Mouse (Mus musculus) midbrain, embryonic 12.5 days (tissue): Measurements from ENCODE around the gene Ctss. TPM values are rescaled to one million over a fixed set of nuclear protein-coding genes. Genes with fewer than 3 reads are reported as not detected.

Source experiments
- ATAC-seq: fragments of 200-750 bp; cut with Nextera tagmentation; 2 replicates; pipeline ENCODE4 v1.8.0; 2017; ENCODE audit warnings: low read depth, moderate TSS enrichment, moderate library complexity; ENCODE audit not compliant: low FRiP score
- H3K27ac ChIP-seq: fragments of 300-500 bp; sonication (generic); replicated peaks from 2 replicates; pipeline ENCODE4 v1.5.1; 2016; ENCODE audit warnings: mild to moderate bottlenecking
- H3K27me3 ChIP-seq: fragments of 300-500 bp; sonication (generic); 2 replicates; pipeline ENCODE4 v1.6.1; 2016; ENCODE audit warnings: mild to moderate bottlenecking
- H3K36me3 ChIP-seq: fragments of 300-500 bp; sonication (generic); 2 replicates; pipeline ENCODE4 v1.6.1; 2016
- H3K4me1 ChIP-seq: fragments of 300-500 bp; sonication (generic); 2 replicates; pipeline ENCODE4 v1.6.1; 2016
- H3K4me2 ChIP-seq: fragments of 300-500 bp; sonication (generic); replicated peaks from 2 replicates; pipeline ENCODE4 v1.6.1; 2016; ENCODE audit warnings: mild to moderate bottlenecking, moderate library complexity
- H3K4me3 ChIP-seq: fragments of 300-500 bp; sonication (generic); 2 replicates; pipeline ENCODE4 v1.5.1; 2016; ENCODE audit warnings: mild to moderate bottlenecking
- H3K9ac ChIP-seq: fragments of 300-500 bp; sonication (generic); replicated peaks from 2 replicates; pipeline ENCODE4 v1.6.1; 2016; ENCODE audit warnings: mild to moderate bottlenecking, moderate library complexity
- H3K9me3 ChIP-seq: fragments of 300-500 bp; sonication (generic); 2 replicates; pipeline ENCODE4 v1.6.1; 2016; ENCODE audit warnings: mild to moderate bottlenecking
- WGBS: fragments of 180-500 bp; shearing (Covaris S2); methylation state at CpG from one replicate; pipeline ENCODE4 v1.1.7; 2016; 5-methylcytosine and 5-hydroxymethylcytosine counted together
- polyA plus RNA-seq: library from polyadenylated mRNA; unstranded; fragments of >200 nt; fragmentation: Nextera tagmentation; extraction: Ambion mirVana; gene quantifications from 2 replicates; pipeline ENCODE4 v1.2.1, GENCODE M21; 2016

Gene Ctss
- 10.0 and 10.1 TPM in 2 replicates for polyA plus RNA-seq

DNA sequence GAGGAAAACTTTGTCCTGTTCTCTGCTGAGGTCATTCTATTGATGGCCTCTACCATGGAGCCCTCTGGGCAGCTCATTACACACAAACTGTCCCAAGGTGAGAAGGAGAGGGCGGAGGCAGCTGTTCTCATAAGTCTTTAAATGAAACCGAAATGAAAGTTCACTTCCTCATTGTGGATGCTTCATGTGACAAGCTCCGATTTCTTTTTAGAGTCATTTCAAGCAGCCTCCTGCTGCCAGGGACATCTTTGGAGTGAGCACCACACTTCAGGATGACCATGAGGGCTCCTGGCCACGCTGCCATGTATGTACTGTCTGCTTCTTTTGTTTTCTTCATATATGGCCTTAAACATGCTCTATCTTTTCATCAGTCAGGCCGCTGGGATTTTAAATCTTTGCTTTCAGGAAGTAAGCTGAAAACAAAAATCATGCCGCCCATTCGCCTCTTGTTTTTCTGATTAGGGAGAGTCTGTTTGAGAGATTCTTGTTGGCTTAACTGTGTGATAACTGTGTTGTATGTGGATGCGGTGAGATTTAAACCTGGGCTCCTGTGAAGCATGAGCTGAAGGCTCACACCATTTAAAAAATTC lies at the start of gene Ctss:
Gene Ctss (plus strand): TSS at position 165 of the 590 bp plus-strand sequence.
- no peak for ATAC-seq
- H3K4me3 ChIP-seq, result no peak within 1 kb of the TSS
- H3K4me2 ChIP-seq, result no peak within 1 kb of the TSS
- H3K27me3 ChIP-seq, result no peaks in the 10 kb centered on the region
- no peaks in the 10 kb centered on the region for H3K4me1 ChIP-seq
- no peak within 1 kb of the TSS for H3K9ac ChIP-seq
- no peaks in the 10 kb centered on the region for H3K9me3 ChIP-seq
- no peaks in the 10 kb centered on the region for H3K36me3 ChIP-seq
- WGBS, result 91% methylated on average over 8 of the region's 8 CpGs
- H3K27ac ChIP-seq, result no peak within 1 kb of the TSS

DNA sequence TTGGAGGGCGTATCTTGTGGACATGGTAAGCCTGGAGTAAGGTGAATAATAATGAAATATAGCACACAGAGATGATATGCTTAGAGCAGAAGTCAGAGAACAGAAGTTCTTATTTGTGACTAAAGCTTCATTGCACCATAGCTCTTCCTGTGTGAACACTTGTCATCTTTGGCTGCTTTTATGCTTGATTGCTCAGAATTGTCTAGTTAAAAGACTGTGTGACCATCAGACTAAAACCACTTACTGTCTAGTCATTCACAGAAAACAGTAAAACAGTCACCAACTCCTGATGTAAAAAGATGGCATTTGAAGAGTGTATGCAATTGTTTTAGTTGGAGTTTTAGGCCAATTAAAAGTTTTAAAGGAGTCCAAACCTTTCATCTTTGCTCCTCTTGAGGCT lies 47.6 kb upstream of the Ctss start:
- Histone ChIP-seq H3K9ac (no peak overlapping the region), H3K36me3 (peaks cover 61% of the 10 kb centered on the region)
- ATAC-seq, result no peak

GRCm38 (mm10) chr3:95486421-95486820 lies 40.2 kb upstream of the Ctss start:
- 88% methylated on average over 2 of the region's 2 CpGs for WGBS
- Histone ChIP-seq H3K27ac (no peak overlapping the region), H3K4me3 (no peak overlapping the region), H3K4me1 (no peaks in the 10 kb centered on the region), H3K9me3 (no peaks in the 10 kb centered on the region), H3K9ac (no peak overlapping the region), H3K36me3 (peaks cover 64% of the 10 kb centered on the region), H3K4me2 (no peak overlapping the region), H3K27me3 (no peaks in the 10 kb centered on the region)
- no peak for ATAC-seq

More for the DNA sequence above, 47.6 kb upstream of the Ctss start:
- no peaks in the 10 kb centered on the region for H3K27me3 ChIP-seq
- no peak overlapping the region for H3K27ac ChIP-seq
- H3K4me2 ChIP-seq, result no peak overlapping the region
- no peak overlapping the region for H3K4me3 ChIP-seq
- 94% methylated on average over 1 of the region's 1 CpGs for WGBS
- no peaks in the 10 kb centered on the region for H3K9me3 ChIP-seq
- no peaks in the 10 kb centered on the region for H3K4me1 ChIP-seq

GRCm38 (mm10) chr3:95488679-95489078 lies 37.9 kb upstream of the Ctss start:
- no peaks in the 10 kb centered on the region for H3K9me3 ChIP-seq
- H3K9ac ChIP-seq, result no peak overlapping the region
- H3K36me3 ChIP-seq, result peaks cover 63% of the 10 kb centered on the region
- no peak overlapping the region for H3K4me3 ChIP-seq
- no peaks in the 10 kb centered on the region for H3K4me1 ChIP-seq
- H3K27me3 ChIP-seq, result no peaks in the 10 kb centered on the region
- H3K4me2 ChIP-seq, result no peak overlapping the region
- H3K27ac ChIP-seq, result no peak overlapping the region
- no peak for ATAC-seq
- 93% methylated on average over 3 of the region's 3 CpGs for WGBS

DNA sequence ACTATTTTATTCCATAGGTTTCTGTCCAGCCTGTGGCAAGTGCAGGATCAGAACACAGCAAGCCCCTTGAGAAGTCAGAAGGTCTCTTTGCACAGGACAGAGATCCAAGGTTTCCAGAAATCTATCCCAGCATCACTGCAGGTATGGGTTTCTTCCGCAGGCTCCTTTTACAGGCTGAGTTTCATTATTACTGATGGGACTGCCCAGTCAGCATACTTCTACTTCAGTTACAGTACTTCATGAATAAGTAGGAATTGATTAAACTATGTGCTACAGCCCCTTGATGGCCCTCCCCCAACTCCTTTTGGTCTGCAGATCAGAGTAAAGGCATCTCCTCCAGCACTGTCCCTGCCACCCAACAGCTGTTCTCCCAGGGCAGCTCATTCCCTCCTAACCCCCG lies 36.3 kb upstream of the Ctss start:
- no peak for ATAC-seq
- Histone ChIP-seq H3K4me1 (no peaks in the 10 kb centered on the region), H3K36me3 (peaks cover 74% of the 10 kb centered on the region), H3K9ac (no peak overlapping the region), H3K9me3 (no peaks in the 10 kb centered on the region), H3K27me3 (no peaks in the 10 kb centered on the region), H3K4me3 (no peak overlapping the region), H3K4me2 (no peak overlapping the region), H3K27ac (no peak overlapping the region)
- WGBS, result 95% methylated on average over 2 of the region's 2 CpGs

DNA sequence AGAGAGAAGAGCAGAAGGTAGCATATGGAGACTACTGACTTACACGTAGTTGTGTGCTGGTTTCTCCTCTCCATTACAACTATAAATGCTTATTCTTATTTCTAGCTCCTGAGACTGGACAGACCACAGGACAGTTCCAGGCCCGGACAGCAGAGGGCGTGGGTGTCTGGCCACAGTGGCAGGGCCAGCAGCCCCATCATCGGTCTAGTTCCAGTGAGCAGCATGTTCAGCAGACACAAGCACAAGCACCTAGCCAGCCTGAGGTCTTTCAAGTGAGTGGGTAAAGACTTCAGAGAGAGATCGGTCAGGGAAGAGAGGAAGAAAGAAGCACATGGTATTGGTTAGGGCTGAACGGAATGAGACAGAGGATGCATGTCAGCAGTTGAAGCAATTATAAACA lies 32.2 kb upstream of the Ctss start:
- no peak overlapping the region for H3K4me2 ChIP-seq
- H3K27ac ChIP-seq, result no peak overlapping the region
- no peaks in the 10 kb centered on the region for H3K9me3 ChIP-seq
- peaks cover 55% of the 10 kb centered on the region for H3K36me3 ChIP-seq
- ATAC-seq, result no peak
- H3K4me3 ChIP-seq, result no peak overlapping the region
- no peaks in the 10 kb centered on the region for H3K27me3 ChIP-seq
- 67% methylated on average over 6 of the region's 6 CpGs for WGBS
- no peaks in the 10 kb centered on the region for H3K4me1 ChIP-seq
- H3K9ac ChIP-seq, result no peak overlapping the region

GRCm38 (mm10) chr3:95498229-95498628 lies 28.4 kb upstream of the Ctss start:
- Histone ChIP-seq H3K4me1 (no peaks in the 10 kb centered on the region), H3K4me2 (no peak overlapping the region), H3K36me3 (peaks cover 35% of the 10 kb centered on the region), H3K27ac (no peak overlapping the region), H3K27me3 (no peaks in the 10 kb centered on the region), H3K9me3 (no peaks in the 10 kb centered on the region), H3K9ac (no peak overlapping the region), H3K4me3 (no peak overlapping the region)
- 88% methylated on average over 2 of the region's 2 CpGs for WGBS
- ATAC-seq, result no peak

GRCm38 (mm10) chr3:95499024-95499423 lies 27.6 kb upstream of the Ctss start, which contains the start of gene Ctsk:
Ctsk (plus strand) TSS chr3:95499256.
- Histone ChIP-seq H3K27me3 (no peaks in the 10 kb centered on the region), H3K4me2 (no peak within 1 kb of the TSS), H3K27ac (no peak within 1 kb of the TSS), H3K9ac (no peak within 1 kb of the TSS), H3K4me3 (no peak within 1 kb of the TSS), H3K36me3 (peaks cover 27% of the 10 kb centered on the region), H3K4me1 (no peaks in the 10 kb centered on the region), H3K9me3 (no peaks in the 10 kb centered on the region)
- WGBS, result 85% methylated on average over 7 of the region's 7 CpGs
- no peak for ATAC-seq

DNA sequence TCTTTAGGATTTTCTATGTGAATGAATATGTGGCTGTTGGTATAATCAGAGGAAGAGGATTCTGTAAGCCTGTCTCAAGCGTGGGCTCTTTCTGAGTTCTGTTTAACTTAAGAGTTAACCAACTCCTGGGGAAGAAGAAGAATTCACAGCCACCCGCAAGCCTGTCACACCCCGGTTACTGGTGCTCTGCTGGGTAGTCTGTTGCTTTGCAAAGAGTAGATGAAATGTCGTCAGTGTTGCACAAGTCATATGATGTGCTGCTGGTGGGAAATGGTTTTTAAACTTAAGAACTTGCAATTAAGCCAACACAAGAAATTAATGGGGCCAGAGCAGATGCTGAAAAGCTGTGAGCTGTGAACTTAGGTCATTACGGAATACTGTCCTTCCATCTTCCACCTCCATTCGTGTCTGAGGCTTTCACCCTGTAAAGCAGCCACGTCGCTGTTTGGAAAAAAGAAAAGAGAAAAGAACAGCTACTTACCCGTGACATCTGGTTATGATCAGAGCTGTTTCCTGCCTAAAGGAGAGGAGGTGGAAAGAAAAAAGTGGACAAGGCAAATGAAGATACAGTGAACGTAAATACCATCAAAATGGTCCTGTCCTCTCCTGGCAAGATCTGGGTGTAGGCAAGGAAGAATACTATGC lies 27.0 kb upstream of the Ctss start:
- 73% methylated on average over 10 of the region's 10 CpGs for WGBS
- Histone ChIP-seq H3K4me2 (no peak overlapping the region), H3K27ac (no peak overlapping the region), H3K4me1 (no peaks in the 10 kb centered on the region), H3K4me3 (no peak overlapping the region), H3K9ac (no peak overlapping the region), H3K9me3 (no peaks in the 10 kb centered on the region), H3K36me3 (peaks cover 21% of the 10 kb centered on the region), H3K27me3 (no peaks in the 10 kb centered on the region)
- no peak for ATAC-seq

- WGBS, result 59% methylated on average over 2 of the region's 2 CpGs
- Histone ChIP-seq H3K4me2 (no peak overlapping the region), H3K4me3 (no peak overlapping the region), H3K27ac (no peak overlapping the region), H3K36me3 (0 out of 2 replicates have a peak, but pooled peaks cover 9% of the 10 kb centered on the region), H3K27me3 (no peaks in the 10 kb centered on the region), H3K4me1 (no peaks in the 10 kb centered on the region), H3K9ac (no peak overlapping the region), H3K9me3 (no peaks in the 10 kb centered on the region)
- no peak for ATAC-seq
Observed at GRCm38 (mm10) chr3:95502312-95502711, 24.3 kb upstream of the Ctss start.

DNA sequence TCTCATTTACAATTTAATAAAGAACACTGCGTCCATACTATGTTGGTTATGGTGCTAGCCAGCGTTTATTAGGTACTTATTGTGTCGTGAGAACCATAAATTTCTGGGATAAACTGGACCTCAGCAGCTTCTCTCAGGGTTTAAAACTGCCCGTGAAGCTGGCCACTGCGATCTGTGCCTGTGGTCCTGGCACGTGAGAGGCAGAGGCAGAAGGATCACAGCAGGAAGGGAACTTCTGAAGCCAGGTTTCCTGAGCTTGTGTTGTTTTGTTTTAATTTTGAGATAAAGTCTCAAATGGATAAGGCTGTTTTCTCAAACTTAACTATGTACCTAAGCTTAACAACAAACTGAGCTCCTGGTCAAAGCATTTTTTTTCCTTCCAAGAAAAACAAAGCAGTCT lies 17.2 kb upstream of the Ctss start:
- no peak overlapping the region for H3K9ac ChIP-seq
- no peaks in the 10 kb centered on the region for H3K4me1 ChIP-seq
- no peak for ATAC-seq
- WGBS, result 81% methylated on average over 6 of the region's 6 CpGs
- H3K27ac ChIP-seq, result no peak overlapping the region
- H3K4me2 ChIP-seq, result no peak overlapping the region
- H3K4me3 ChIP-seq, result no peak overlapping the region
- 0 out of 2 replicates have a peak, but pooled peaks cover 9% of the 10 kb centered on the region for H3K36me3 ChIP-seq
- H3K27me3 ChIP-seq, result no peaks in the 10 kb centered on the region
- no peaks in the 10 kb centered on the region for H3K9me3 ChIP-seq

- Histone ChIP-seq H3K9ac (no peak overlapping the region), H3K4me2 (no peak overlapping the region), H3K36me3 (0 out of 2 replicates have a peak, but pooled peaks cover 6% of the 10 kb centered on the region), H3K4me1 (no peaks in the 10 kb centered on the region), H3K4me3 (no peak overlapping the region), H3K27ac (no peak overlapping the region), H3K27me3 (no peaks in the 10 kb centered on the region), H3K9me3 (no peaks in the 10 kb centered on the region)
- no peak for ATAC-seq
- WGBS, result 83% methylated on average over 9 of the region's 9 CpGs
Observed at GRCm38 (mm10) chr3:95511611-95512180, 14.9 kb upstream of the Ctss start.
